Mouse (Mus musculus) MEL (cell line): ENCODE results near the gene Zfp598. TPM values are rescaled to one million over a fixed set of nuclear protein-coding genes. Genes with fewer than 3 reads are reported as not detected.

Experiments
- DNase-seq: peaks from one replicate; pipeline ENCODE4 v3.0.0; 2011; ENCODE audit warnings: low read depth, low spot score
- H3K27ac ChIP-seq: 2 replicates; pipeline ENCODE4 v1.5.1; 2012; ENCODE audit warnings: low read depth, mild to moderate bottlenecking, control low read depth, low read length, moderate library complexity; ENCODE audit not compliant: control insufficient read depth
- H3K27me3 ChIP-seq, 2 experiments: fragments of 150-350 bp in 1 of 2; sonication (generic) in 1 of 2; 2 replicates each; pipeline ENCODE4 v1.6.1; 2012; ENCODE audit warnings: low read length in 2 of 2, mild to moderate bottlenecking in 2 of 2, improper control_type of control experiment in 1 of 2, moderate library complexity in 1 of 2; ENCODE audit not compliant: insufficient read depth in 2 of 2, control insufficient read depth in 1 of 2
- H3K36me3 ChIP-seq, 2 experiments: 2 replicates each; pipeline ENCODE4 v1.6.1; 2012 to 2014; ENCODE audit warnings: low read length in 2 of 2, improper control_type of control experiment in 1 of 2, inconsistent platforms in 1 of 2, mild to moderate bottlenecking in 1 of 2; ENCODE audit not compliant: insufficient read depth in 2 of 2, control insufficient read depth in 1 of 2
- H3K4me1 ChIP-seq, 2 experiments: fragments of 150-350 bp in 1 of 2; sonication (generic) in 1 of 2; 2 replicates each; pipeline ENCODE4 v1.6.1; 2012; ENCODE audit warnings: low read length in 2 of 2, improper control_type of control experiment in 1 of 2, mild to moderate bottlenecking in 1 of 2; ENCODE audit not compliant: insufficient read depth in 2 of 2, control insufficient read depth in 1 of 2
- H3K4me3 ChIP-seq, 2 experiments: fragments of 150-350 bp in 1 of 2; sonication (generic) in 1 of 2; 2 replicates each; pipeline ENCODE4 v1.5.1; 2012; ENCODE audit warnings: low read depth in 2 of 2, low read length in 2 of 2, mild to moderate bottlenecking in 2 of 2, moderate library complexity in 2 of 2, control low read depth in 1 of 2, improper control_type of control experiment in 1 of 2; ENCODE audit not compliant: control insufficient read depth in 1 of 2, insufficient read depth in 1 of 2
- H3K79me2 ChIP-seq: 2 replicates; pipeline ENCODE4 v1.6.1; 2012; ENCODE audit warnings: mild to moderate bottlenecking, low read length, moderate library complexity; ENCODE audit not compliant: control insufficient read depth, poor library complexity, insufficient read depth
- H3K9ac ChIP-seq: 2 replicates; pipeline ENCODE4 v1.6.1; 2012; ENCODE audit warnings: low read depth, mild to moderate bottlenecking, control low read depth, low read length, moderate library complexity; ENCODE audit not compliant: control insufficient read depth, poor library complexity, severe bottlenecking
- H3K9me3 ChIP-seq: fragments of 150-350 bp; sonication (generic); replicated peaks from 2 replicates; pipeline ENCODE4 v1.6.1; 2012; ENCODE audit warnings: mild to moderate bottlenecking, low read length, improper control_type of control experiment, moderate library complexity; ENCODE audit not compliant: insufficient read depth
- BHLHE40 ChIP-seq: IDR thresholded peaks from 2 replicates; pipeline ENCODE4 v1.6.1; 2012; ENCODE audit warnings: low read depth, mild to moderate bottlenecking, inconsistent platforms, low read length, improper control_type of control experiment, borderline replicate concordance
- E2F4 ChIP-seq: IDR thresholded peaks from 2 replicates; pipeline ENCODE4 v1.6.1; 2011; ENCODE audit warnings: low read depth, low read length, improper control_type of control experiment, borderline replicate concordance
- ELF1 ChIP-seq: IDR thresholded peaks from 2 replicates; pipeline ENCODE4 v1.6.1; 2014; ENCODE audit warnings: low read depth, mild to moderate bottlenecking, inconsistent platforms, low read length, improper control_type of control experiment, moderate library complexity
- EP300 ChIP-seq, 2 experiments: IDR thresholded peaks; 2 replicates each; pipeline ENCODE4 v1.6.1; 2011; ENCODE audit warnings: improper control_type of control experiment in 2 of 2, low read length in 2 of 2, low read depth in 1 of 2, mild to moderate bottlenecking in 1 of 2
- ETS1 ChIP-seq: IDR thresholded peaks from 2 replicates; pipeline ENCODE4 v1.6.1; 2012; ENCODE audit warnings: low read depth, mild to moderate bottlenecking, inconsistent platforms, low read length, improper control_type of control experiment, moderate library complexity
- GABPA ChIP-seq: IDR thresholded peaks from 2 replicates; pipeline ENCODE4 v1.6.1; 2012; ENCODE audit warnings: low read depth, mild to moderate bottlenecking, inconsistent platforms, low read length, improper control_type of control experiment, moderate library complexity
- GATA1 ChIP-seq: IDR thresholded peaks from 2 replicates; pipeline ENCODE4 v1.6.1; 2011; ENCODE audit warnings: low read depth, low read length, improper control_type of control experiment
- KAT2A ChIP-seq: conservative IDR thresholded peaks from 2 replicates; pipeline ENCODE4 v1.6.1; 2012; ENCODE audit warnings: low read depth, low read length, improper control_type of control experiment, inconsistent platforms
- MAX ChIP-seq: IDR thresholded peaks from 2 replicates; pipeline ENCODE4 v1.6.1; 2011; ENCODE audit warnings: low read length, improper control_type of control experiment
- MAZ ChIP-seq: IDR thresholded peaks from 2 replicates; pipeline ENCODE4 v1.6.1; 2012; ENCODE audit warnings: low read depth, mild to moderate bottlenecking, inconsistent platforms, low read length, improper control_type of control experiment
- MYC ChIP-seq: IDR thresholded peaks from 2 replicates; pipeline ENCODE4 v1.6.1; 2011; ENCODE audit warnings: low read depth, mild to moderate bottlenecking, low read length, improper control_type of control experiment, moderate library complexity
- NELFE ChIP-seq: IDR thresholded peaks from 2 replicates; pipeline ENCODE4 v1.6.1; 2011; ENCODE audit warnings: low read depth, low read length, improper control_type of control experiment
- NRF1 ChIP-seq: IDR thresholded peaks from 2 replicates; pipeline ENCODE4 v1.6.1; 2014; ENCODE audit warnings: low read depth, mild to moderate bottlenecking, inconsistent platforms, low read length, improper control_type of control experiment, moderate library complexity; ENCODE audit not compliant: poor library complexity, insufficient read depth, severe bottlenecking
- POLR2A ChIP-seq, 2 experiments: IDR thresholded peaks; 2 replicates each; pipeline ENCODE4 v1.6.1; 2011 to 2012; ENCODE audit warnings: low read length in 2 of 2, mild to moderate bottlenecking in 2 of 2, control low read depth in 1 of 2, improper control_type of control experiment in 1 of 2, low read depth in 1 of 2, moderate library complexity in 1 of 2; ENCODE audit not compliant: control insufficient read depth in 1 of 2, insufficient read depth in 1 of 2, poor library complexity in 1 of 2
- POLR2AphosphoS5 ChIP-seq: IDR thresholded peaks from 2 replicates; pipeline ENCODE4 v1.6.1; 2012; ENCODE audit warnings: low read depth, borderline replicate concordance, mild to moderate bottlenecking, inconsistent platforms, low read length, moderate library complexity, mixed read lengths
- RAD21 ChIP-seq: IDR thresholded peaks from 2 replicates; pipeline ENCODE4 v1.6.1; 2011; ENCODE audit warnings: mild to moderate bottlenecking, low read depth, low read length, improper control_type of control experiment
- RCOR1 ChIP-seq: IDR thresholded peaks from 2 replicates; pipeline ENCODE4 v1.6.1; 2012; ENCODE audit warnings: low read depth, mild to moderate bottlenecking, inconsistent platforms, low read length, improper control_type of control experiment
- TCF12 ChIP-seq: IDR thresholded peaks from 2 replicates; pipeline ENCODE4 v1.6.1; 2014; ENCODE audit warnings: low read depth, mild to moderate bottlenecking, inconsistent platforms, low read length, improper control_type of control experiment, moderate library complexity
- USF1 ChIP-seq: IDR thresholded peaks from 2 replicates; pipeline ENCODE4 v1.6.1; 2014; ENCODE audit warnings: low read depth, mild to moderate bottlenecking, inconsistent platforms, low read length, improper control_type of control experiment, moderate library complexity
- ZNF384 ChIP-seq: IDR thresholded peaks from 2 replicates; pipeline ENCODE4 v1.6.1; 2012; ENCODE audit warnings: low read depth, mild to moderate bottlenecking, inconsistent platforms, low read length, improper control_type of control experiment
- polyA plus RNA-seq, 2 experiments: library from polyadenylated mRNA; stranded (reverse) in 1 of 2; unstranded in 1 of 2; fragments of >175 nt in 1 of 2; fragments of >200 nt in 1 of 2; gene quantifications; 2 replicates each; pipeline versions ENCODE4 v1.2.1 to v1.2.4; 2012; ENCODE audit warnings: low replicate concordance in 2 of 2, low read depth in 1 of 2; ENCODE audit not compliant: insufficient read length in 2 of 2, insufficient read depth in 1 of 2, missing spikeins in 1 of 2
- total RNA-seq: library from RNA; depleted of rRNA; stranded (reverse); fragments of 300-350 nt; gene quantifications from 2 replicates; pipeline ENCODE4 v1.2.3, GENCODE M21; 2012

Gene Zfp598
- total and polyA plus RNA-seq, 3 experiments, result 22.2 to 80.4 (median 59.0) TPM

DNA sequence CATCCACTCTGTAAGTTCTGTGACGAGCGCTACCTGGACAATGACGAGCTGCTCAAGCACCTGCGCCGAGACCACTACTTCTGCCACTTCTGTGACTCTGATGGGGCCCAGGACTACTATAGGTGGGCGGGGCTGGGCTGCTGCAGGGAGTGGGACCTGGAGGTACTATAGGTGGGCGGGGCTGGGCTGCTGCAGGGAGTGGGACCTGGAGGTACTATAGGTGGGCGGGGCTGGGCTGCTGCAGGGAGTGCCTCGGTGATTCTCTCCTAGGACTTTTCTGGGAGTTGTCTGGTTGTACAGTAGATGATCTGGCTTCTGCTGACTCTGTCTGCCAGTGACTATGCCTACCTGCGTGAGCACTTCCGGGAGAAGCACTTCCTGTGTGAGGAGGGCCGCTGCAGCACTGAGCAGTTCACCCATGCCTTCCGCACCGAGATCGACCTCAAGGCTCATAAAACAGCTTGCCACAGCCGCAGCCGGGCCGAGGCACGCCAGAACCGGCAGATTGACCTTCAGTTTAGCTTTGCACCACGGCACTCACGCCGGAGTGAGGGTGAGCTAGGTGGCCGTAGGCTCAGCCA is 8.1 kb downstream of the Zfp598 start:
- no peak overlapping the region for H3K27ac ChIP-seq
- H3K4me1 ChIP-seq, result no peaks in the 10 kb centered on the region
- no peak overlapping the region for H3K4me3 ChIP-seq
- DNase-seq, result no peak
- peaks cover 0 to 12% of the 10 kb centered on the region in 2 experiments; a peak in 1 of 4 replicates for H3K36me3 ChIP-seq
- H3K9ac ChIP-seq, result no peak overlapping the region
- H3K27me3 ChIP-seq, result no peaks in the 10 kb centered on the region
- TF ChIP-seq ZNF384 (no peak), EP300 (IDR thresholded peaks at IDR 0.05; ENCODE audit: low read depth in 1 of 2, low read length in 2 of 2) (no peak), MYC (no peak), RAD21 (no peak), GABPA (no peak), ETS1 (no peak), E2F4 (no peak), ELF1 (no peak), MAX (no peak)
- H3K9me3 ChIP-seq, result no peaks in the 10 kb centered on the region
- H3K79me2 ChIP-seq, result peaks cover 22% of the 10 kb centered on the region

GRCm38 (mm10) chr17:24686514-24686913 is 17.0 kb downstream of the Zfp598 start:
- H3K27ac ChIP-seq, result peak overlapping the region; percentile 2
- peaks cover 0 to 12% of the 10 kb centered on the region in 2 experiments; a peak in 3 of 4 replicates for H3K4me1 ChIP-seq
- no peaks in the 10 kb centered on the region for H3K9me3 ChIP-seq
- peak; percentile 84 for DNase-seq
- no peaks in the 10 kb centered on the region for H3K27me3 ChIP-seq
- H3K9ac ChIP-seq, result peak overlapping the region; percentile 24
- peaks cover 0 to 3% of the 10 kb centered on the region in 2 experiments; a peak in 1 of 4 replicates for H3K36me3 ChIP-seq
- H3K79me2 ChIP-seq, result no peaks in the 10 kb centered on the region
- peak overlapping the region; percentile 36 to 72 for H3K4me3 ChIP-seq
- no peak for TF ChIP-seq RCOR1
- TF ChIP-seq NRF1, result no peak
- no peak for TF ChIP-seq MAZ
- peak; percentile 73 for TF ChIP-seq USF1
- TF ChIP-seq ETS1, result no peak
- no peak for TF ChIP-seq POLR2AphosphoS5
- TF ChIP-seq KAT2A, result no peak
- TF ChIP-seq TCF12, result no peak
- TF ChIP-seq NELFE, result no peak
- TF ChIP-seq BHLHE40, result no peak
- TF ChIP-seq GATA1, result no peak
- 0 out of 4 replicates have a peak, but pooled peaks of 1 of the 2 experiments have one; percentile 9 for TF ChIP-seq POLR2A (IDR thresholded peaks at IDR 0.05; ENCODE audit: control insufficient read depth in 1 of 2, insufficient read depth in 1 of 2, low read depth in 1 of 2, low read length in 2 of 2, poor library complexity in 1 of 2)
- 0 out of 2 replicates have a peak, but pooled peaks have one; percentile 15 for TF ChIP-seq MYC
- TF ChIP-seq, all 39 proteins: peak for 3
